Mouse (Mus musculus): Measurements from ENCODE around the gene Dclk3.

DNA sequence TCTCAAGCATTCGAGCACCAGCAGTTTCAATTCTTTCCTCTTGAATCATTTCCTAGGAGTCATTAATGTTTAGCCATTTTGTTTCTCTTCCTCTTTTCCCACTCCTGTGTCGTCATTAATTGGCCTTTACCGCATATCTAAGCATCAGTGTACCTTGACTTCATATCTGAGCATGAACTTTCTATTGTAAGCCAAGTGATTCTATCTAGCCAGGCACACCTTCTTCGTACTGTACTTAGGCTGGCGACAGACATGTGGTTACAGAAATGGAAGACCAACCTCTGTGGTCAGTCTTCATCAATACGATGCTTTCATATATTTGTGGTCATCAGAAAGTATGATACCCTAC lies 33.8 kb upstream of the Dclk3 start:
- no peak for TF ChIP-seq POLR2A (IDR thresholded peaks at IDR 0.05; ENCODE audit: extremely low read depth, insufficient read depth, low read length)
- TF ChIP-seq CTCF (IDR thresholded peaks at IDR 0.05; ENCODE audit: extremely low read depth, insufficient read depth, low read length) = no peak
